Comparison of ENCODE assay signal across 19 mouse cellular contexts in the genomic region with DNA sequence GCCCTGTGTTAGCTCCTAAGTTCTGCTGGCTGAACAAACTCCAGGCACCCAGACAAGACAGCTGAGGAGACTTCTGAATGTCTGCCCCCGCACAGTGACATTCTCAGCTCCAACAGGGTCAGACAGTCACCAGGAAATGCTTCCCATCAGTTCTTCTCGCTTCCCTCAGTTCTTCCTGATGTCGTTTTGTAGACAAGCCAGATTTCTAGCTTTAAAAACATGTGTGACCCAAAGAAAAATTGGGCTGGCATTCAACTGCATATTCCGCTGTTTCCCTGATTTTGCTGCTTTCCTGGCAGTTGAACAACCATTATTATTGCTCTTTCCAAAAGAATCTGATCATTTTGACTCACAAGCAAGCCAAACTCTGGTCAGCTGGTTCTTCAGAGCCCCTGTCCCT.
DNase-seq lines count a peak whose midpoint lies in the region; ATAC-seq and TF ChIP-seq lines count a peak whose summit lies in the region.
"Had no signal": no experiment of that assay in that cellular context is flagged by ENCODE, and none has a peak within 500 bp of the region (broad histone marks: within the 10 kb centered on the region; RNA-seq: fewer than 3 reads in every experiment).

No protein-coding gene starts in this region.

- no peak for ATAC-seq in forebrain, postnatal 0 days
- ATAC-seq in forebrain, embryonic 11.5 days (replicated peaks; ENCODE audit: low FRiP score): no peak
- ATAC-seq: forebrain, embryonic 15.5 days; inflammation-experienced regulatory T-cells, adult 6 months had no signal

- H3K36me3 ChIP-seq in forebrain, postnatal 0 days (ENCODE audit: insufficient read depth): no peaks in the 10 kb centered on the region
- H3K36me3 ChIP-seq in forebrain, embryonic 11.5 days (ENCODE audit: control insufficient read depth, insufficient read depth, low read length): no peaks in the 10 kb centered on the region
- H3K36me3 ChIP-seq: embryonic facial prominence, embryonic 13.5 days; forebrain, embryonic 15.5 days; heart, embryonic 13.5 days; limb, embryonic 13.5 days; lung, embryonic 15.5 days; midbrain, embryonic 10.5 days had no signal

- 55% methylated on average over 4 of the region's 4 CpGs for WGBS in forebrain, postnatal 0 days
- 90% methylated on average over 4 of the region's 4 CpGs for WGBS in forebrain, embryonic 11.5 days

- H3K9ac ChIP-seq in forebrain, postnatal 0 days: no peak overlapping the region
- H3K9ac ChIP-seq in forebrain, embryonic 11.5 days (ENCODE audit: low read length): no peak overlapping the region
- H3K9ac ChIP-seq: embryonic facial prominence, embryonic 13.5 days; forebrain, embryonic 15.5 days; heart, embryonic 13.5 days; limb, embryonic 13.5 days; lung, embryonic 15.5 days had no signal

- intact Hi-C loops in heart, postnatal 10 days (cut with DNase I): no loop called here

- TF ChIP-seq CTCF in forebrain, postnatal 0 days (IDR thresholded peaks at IDR 0.05; ENCODE audit: low read depth): no peak

- H3K4me1 ChIP-seq in forebrain, postnatal 0 days (ENCODE audit: insufficient read depth): no peaks in the 10 kb centered on the region
- H3K4me1 ChIP-seq in forebrain, embryonic 11.5 days (replicated peaks; ENCODE audit: control insufficient read depth, insufficient read depth, low read length): no peaks in the 10 kb centered on the region
- H3K4me1 ChIP-seq: embryonic facial prominence, embryonic 13.5 days; forebrain, embryonic 15.5 days; heart, embryonic 13.5 days; limb, embryonic 13.5 days; lung, embryonic 15.5 days; midbrain, embryonic 10.5 days had no signal

- H3K27ac ChIP-seq in forebrain, postnatal 0 days (ENCODE audit: low read depth, low read length): no peak overlapping the region
- no peak overlapping the region for H3K27ac ChIP-seq in forebrain, embryonic 11.5 days (ENCODE audit: low read depth, low read length)
- H3K27ac ChIP-seq: embryonic facial prominence, embryonic 13.5 days; forebrain, embryonic 15.5 days; heart, embryonic 13.5 days; limb, embryonic 13.5 days; lung, embryonic 15.5 days; midbrain, embryonic 10.5 days had no signal

- DNase-seq in forebrain, postnatal 0 days: peak; percentile 27
- DNase-seq in forebrain, embryonic 11.5 days (ENCODE audit: low spot score): no peak
- peak; percentile 43 for DNase-seq in layer of hippocampus, adult 11-12 months (ENCODE audit: low spot score)
- DNase-seq in layer of hippocampus, postnatal 25 days (ENCODE audit: extremely low spot score in 1 of 2, low spot score in 1 of 2): no peak
- DNase-seq in heart, postnatal 10 days: peak; percentile 36 to 43
- peak; percentile 59 to 86 for DNase-seq in layer of hippocampus, postnatal 14 days (ENCODE audit: low spot score in 2 of 2)
- DNase-seq in urinary bladder, postnatal 4 days (ENCODE audit: low spot score in 2 of 2): no peak
- no peak for DNase-seq in thymus, postnatal 25 days
- DNase-seq: adrenal gland, postnatal 36 days; B cell, adult 2 months; cerebellum, adult 9-10 months; thymus, adult 2 months had no signal

- no peak overlapping the region for H3K4me2 ChIP-seq in forebrain, postnatal 0 days (ENCODE audit: low read depth)
- no peak overlapping the region for H3K4me2 ChIP-seq in forebrain, embryonic 11.5 days (ENCODE audit: low read depth, low read length, severe bottlenecking)
- H3K4me2 ChIP-seq: embryonic facial prominence, embryonic 13.5 days; forebrain, embryonic 15.5 days; heart, embryonic 13.5 days; limb, embryonic 13.5 days; lung, embryonic 15.5 days had no signal

- no peaks in the 10 kb centered on the region for H3K9me3 ChIP-seq in forebrain, postnatal 0 days (ENCODE audit: low read length)
- H3K9me3 ChIP-seq in forebrain, embryonic 11.5 days (ENCODE audit: control insufficient read depth, low read length): no peaks in the 10 kb centered on the region
- H3K9me3 ChIP-seq: embryonic facial prominence, embryonic 13.5 days; forebrain, embryonic 15.5 days; heart, embryonic 13.5 days; limb, embryonic 13.5 days; lung, embryonic 15.5 days; midbrain, embryonic 10.5 days had no signal

- no peaks in the 10 kb centered on the region for H3K27me3 ChIP-seq in forebrain, postnatal 0 days (ENCODE audit: insufficient read depth, low read length)
- no peaks in the 10 kb centered on the region for H3K27me3 ChIP-seq in forebrain, embryonic 11.5 days (ENCODE audit: control insufficient read depth, insufficient read depth, low read length)
- H3K27me3 ChIP-seq: embryonic facial prominence, embryonic 13.5 days; forebrain, embryonic 15.5 days; heart, embryonic 13.5 days; limb, embryonic 13.5 days; lung, embryonic 15.5 days had no signal

- H3K4me3 ChIP-seq in forebrain, postnatal 0 days (ENCODE audit: low read depth, low read length): no peak overlapping the region
- no peak overlapping the region for H3K4me3 ChIP-seq in forebrain, embryonic 11.5 days (ENCODE audit: low read depth, low read length)
- H3K4me3 ChIP-seq: embryonic facial prominence, embryonic 13.5 days; forebrain, embryonic 15.5 days; heart, embryonic 13.5 days; limb, embryonic 13.5 days; lung, embryonic 15.5 days; midbrain, embryonic 10.5 days had no signal

Comparison
In these comparisons a context has a peak if more than half of its experiments do, and no peak if none do; other contexts are left out.
1. DNase-seq: peak in forebrain, postnatal 0 days (single experiment), layer of hippocampus, adult 11-12 months (single experiment), heart, postnatal 10 days (2 of 2) and layer of hippocampus, postnatal 14 days (2 of 2); none in forebrain, embryonic 11.5 days (single experiment), layer of hippocampus, postnatal 25 days (0 of 2), urinary bladder, postnatal 4 days (0 of 2) and thymus, postnatal 25 days (single experiment).